Mouse (Mus musculus) macrophage (primary cell): ENCODE measurements around the gene Nkx6-1. TPM values are rescaled to one million over a fixed set of nuclear protein-coding genes. Genes with fewer than 3 reads are reported as not detected.

ENCODE experiments used
- H3K27ac ChIP-seq: fragments of 350-480 bp; formaldehyde crosslinking; 2 replicates; pipeline ENCODE4 v1.9.0; 2021
- H3K36me3 ChIP-seq: fragments of 350-480 bp; formaldehyde crosslinking; 2 replicates; pipeline ENCODE4 v1.9.0; 2021; ENCODE audit errors: inconsistent target
- H3K4me3 ChIP-seq: fragments of 350-480 bp; formaldehyde crosslinking; 2 replicates; pipeline ENCODE4 v1.9.0; 2021; ENCODE audit errors: inconsistent target
- H3K79me2 ChIP-seq: fragments of 350-480 bp; formaldehyde crosslinking; 2 replicates; pipeline ENCODE4 v1.9.0; 2021; ENCODE audit errors: inconsistent target
- WGBS: methylation state at CpG from one replicate; pipeline ENCODE4 v1.1.7; 2026; ENCODE audit warnings: inconsistent platforms; ENCODE audit not compliant: missing documents; 5-methylcytosine and 5-hydroxymethylcytosine counted together
- polyA plus RNA-seq: library from polyadenylated mRNA; stranded (reverse); fragments of 250-400 nt; gene quantifications from 3 replicates; pipeline ENCODE4 v1.2.4, GENCODE M21; 2018; ENCODE audit warnings: inconsistent platforms
- total RNA-seq, 78 experiments: library from RNA; depleted of rRNA; stranded (reverse); fragments of 250-400 nt; gene quantifications; 1 replicate in 9 of 78; 2 replicates in 24 of 78; 3 replicates in 43 of 78; 4 replicates in 2 of 78; pipeline ENCODE4 v1.2.4; 2018; ENCODE audit warnings: inconsistent platforms in 56 of 78

The Nkx6-1 gene
- total RNA-seq (2018; cell fraction: chromatin; rRNA removed) = not detected
- not detected for total RNA-seq (2018; cell fraction: cytosol; rRNA removed)
- not detected for total RNA-seq (2018; cell fraction: nucleus; rRNA removed)
- not detected in 3 replicates for polyA plus RNA-seq

GRCm38 (mm10) chr5:101664945-101665615, at the start of gene Nkx6-1:
Nkx6-1 (minus strand) TSS chr5:101664996.
- Histone ChIP-seq H3K4me3 (no peak within 1 kb of the TSS), H3K27ac (no peak within 1 kb of the TSS), H3K36me3 (no peaks in the 10 kb centered on the region), H3K79me2 (no peaks in the 10 kb centered on the region)
- 2% methylated on average over 39 of the region's 39 CpGs for WGBS

- no peak overlapping the region for H3K27ac ChIP-seq
- H3K36me3 ChIP-seq = no peaks in the 10 kb centered on the region
- 90% methylated on average over 6 of the region's 6 CpGs for whole genome bisulfite sequencing
- H3K79me2 ChIP-seq = no peaks in the 10 kb centered on the region
- no peak overlapping the region for H3K4me3 ChIP-seq
Observed at GRCm38 (mm10) chr5:101713064-101713613, 48.3 kb upstream of the Nkx6-1 start.

- Histone ChIP-seq H3K36me3 (no peaks in the 10 kb centered on the region), H3K79me2 (no peaks in the 10 kb centered on the region), H3K4me3 (no peak overlapping the region), H3K27ac (no peak overlapping the region)
- 73% methylated on average over 22 of the region's 25 CpGs for WGBS
Observed at GRCm38 (mm10) chr5:101703374-101704260, 38.8 kb upstream of the Nkx6-1 start.

- Histone ChIP-seq H3K27ac (no peak overlapping the region), H3K4me3 (no peak overlapping the region), H3K79me2 (no peaks in the 10 kb centered on the region), H3K36me3 (no peaks in the 10 kb centered on the region)
- 88% methylated on average over 11 of the region's 11 CpGs for WGBS
Observed at GRCm38 (mm10) chr5:101702636-101703035, 37.8 kb upstream of the Nkx6-1 start.

GRCm38 (mm10) chr5:101700607-101701006, 35.8 kb upstream of the Nkx6-1 start:
- Histone ChIP-seq H3K27ac (no peak overlapping the region), H3K79me2 (no peaks in the 10 kb centered on the region), H3K4me3 (no peak overlapping the region), H3K36me3 (no peaks in the 10 kb centered on the region)
- WGBS = 2% methylated on average over 3 of the region's 3 CpGs

GRCm38 (mm10) chr5:101688581-101688980, 23.8 kb upstream of the Nkx6-1 start:
- no peak overlapping the region for H3K27ac ChIP-seq
- WGBS = 46% methylated on average over 15 of the region's 15 CpGs
- H3K4me3 ChIP-seq = no peak overlapping the region

GRCm38 (mm10) chr5:101683340-101683739, 18.5 kb upstream of the Nkx6-1 start:
- no peak overlapping the region for H3K4me3 ChIP-seq
- no peaks in the 10 kb centered on the region for H3K36me3 ChIP-seq
- no peaks in the 10 kb centered on the region for H3K79me2 ChIP-seq
- 67% methylated on average over 5 of the region's 5 CpGs for WGBS
- no peak overlapping the region for H3K27ac ChIP-seq

More at GRCm38 (mm10) chr5:101688581-101688980, 23.8 kb upstream of the Nkx6-1 start:
- Histone ChIP-seq H3K36me3 (no peaks in the 10 kb centered on the region), H3K79me2 (no peaks in the 10 kb centered on the region)

- 74% methylated on average over 6 of the region's 6 CpGs for WGBS
- Histone ChIP-seq H3K4me3 (no peak overlapping the region), H3K27ac (no peak overlapping the region)
Observed at GRCm38 (mm10) chr5:101680338-101680737, 15.5 kb upstream of the Nkx6-1 start.

GRCm38 (mm10) chr5:101669381-101669780, 4.6 kb upstream of the Nkx6-1 start:
- Histone ChIP-seq H3K79me2 (no peaks in the 10 kb centered on the region), H3K4me3 (no peak overlapping the region), H3K27ac (no peak overlapping the region), H3K36me3 (no peaks in the 10 kb centered on the region)
- WGBS = 7% methylated on average over 15 of the region's 15 CpGs

More at GRCm38 (mm10) chr5:101680338-101680737, 15.5 kb upstream of the Nkx6-1 start:
- Histone ChIP-seq H3K79me2 (no peaks in the 10 kb centered on the region), H3K36me3 (no peaks in the 10 kb centered on the region)

GRCm38 (mm10) chr5:101668475-101668874, 3.7 kb upstream of the Nkx6-1 start:
- H3K4me3 ChIP-seq = no peak overlapping the region
- H3K36me3 ChIP-seq = no peaks in the 10 kb centered on the region
- WGBS = 16% methylated on average over 12 of the region's 12 CpGs
- no peaks in the 10 kb centered on the region for H3K79me2 ChIP-seq
- H3K27ac ChIP-seq = no peak overlapping the region

- Histone ChIP-seq H3K79me2 (no peaks in the 10 kb centered on the region), H3K27ac (no peak overlapping the region), H3K36me3 (no peaks in the 10 kb centered on the region), H3K4me3 (no peak overlapping the region)
- 12% methylated on average over 15 of the region's 15 CpGs for WGBS
Observed at GRCm38 (mm10) chr5:101668028-101668427, 3.2 kb upstream of the Nkx6-1 start.

- Histone ChIP-seq H3K36me3 (no peaks in the 10 kb centered on the region), H3K4me3 (no peak overlapping the region), H3K27ac (no peak overlapping the region), H3K79me2 (no peaks in the 10 kb centered on the region)
- 5% methylated on average over 18 of the region's 19 CpGs for WGBS
Observed at GRCm38 (mm10) chr5:101667263-101667990, 2.6 kb upstream of the Nkx6-1 start.

- H3K79me2 ChIP-seq = no peaks in the 10 kb centered on the region
- no peak overlapping the region for H3K4me3 ChIP-seq
- H3K27ac ChIP-seq = no peak overlapping the region
- H3K36me3 ChIP-seq = no peaks in the 10 kb centered on the region
- 10% methylated on average over 18 of the region's 18 CpGs for WGBS
Observed at GRCm38 (mm10) chr5:101666713-101667112, 1.9 kb upstream of the Nkx6-1 start.

GRCm38 (mm10) chr5:101666091-101666490, 1.3 kb upstream of the Nkx6-1 start:
- Histone ChIP-seq H3K4me3 (no peak overlapping the region), H3K36me3 (no peaks in the 10 kb centered on the region), H3K79me2 (no peaks in the 10 kb centered on the region), H3K27ac (no peak overlapping the region)
- 4% methylated on average over 9 of the region's 9 CpGs for WGBS
